Mouse (Mus musculus) lung, adult 2 months (tissue): ENCODE measurements at regions not wholly inside any gene's neighbourhood (a gene's known extent, or its start where the extent isn't known, plus 50 kb on each side); places are given as distances from the start of the nearest gene placed in this dataset.

Experiments used
- CTCF ChIP-seq: fragments of 200-500 bp; IDR thresholded peaks from 2 replicates; pipeline ENCODE4 v1.5.1; 2011; ENCODE audit warnings: mild to moderate bottlenecking, low read length, control low read depth; ENCODE audit not compliant: insufficient read depth
- POLR2A ChIP-seq: fragments of 200-500 bp; IDR thresholded peaks from 2 replicates; pipeline ENCODE4 v1.6.1; 2011; ENCODE audit warnings: low read depth, mild to moderate bottlenecking, control low read depth, low read length, borderline replicate concordance; ENCODE audit errors: extremely low read depth

GRCm38 (mm10) chr10:16514656-16515055, 1208.4 kb upstream of the Cited2 start:
- TF ChIP-seq CTCF: no peak
- TF ChIP-seq POLR2A: no peak
